Mouse (Mus musculus) neutrophil, adult 5-6 weeks (primary cell): Measurements from ENCODE around the gene Rcc1. TPM values are rescaled to one million over a fixed set of nuclear protein-coding genes. Genes with fewer than 3 reads are reported as not detected.
"Not testable (repeated sequence)": the region's sequence is repeated elsewhere in the genome, so short reads cannot be mapped to it uniquely, and the experiment has no call there.

Experiments
- ATAC-seq: fragments of 151-379, 151-347 bp; 2 replicates; pipeline ENCODE4 v1.8.0; 2017; ENCODE audit warnings: mild to moderate bottlenecking, moderate TSS enrichment; ENCODE audit not compliant: insufficient number of reproducible peaks, poor library complexity, low FRiP score, severe bottlenecking; ENCODE audit errors: extremely low read depth
- total RNA-seq: library from RNA; stranded (forward); fragments of 200-1000 nt; gene quantifications from 2 replicates; pipeline ENCODE4 v1.2.3, GENCODE M21; 2017

Gene Rcc1
- total RNA-seq, 1 experiment from 2014 or later, result 3.3 TPM

- ATAC-seq, result no peak
Observed at GRCm38 (mm10) chr4:132295696-132296390, 57.6 kb downstream of the Rcc1 start.

- no peak for ATAC-seq
Observed at GRCm38 (mm10) chr4:132293682-132294240, 59.6 kb downstream of the Rcc1 start.

- no peak for ATAC-seq
Observed at GRCm38 (mm10) chr4:132292988-132293387, 60.4 kb downstream of the Rcc1 start.

GRCm38 (mm10) chr4:132291624-132292335 is 61.6 kb downstream of the Rcc1 start:
- ATAC-seq, result no peak

- no peak for ATAC-seq
Observed at GRCm38 (mm10) chr4:132291056-132291455, 62.3 kb downstream of the Rcc1 start.

DNA sequence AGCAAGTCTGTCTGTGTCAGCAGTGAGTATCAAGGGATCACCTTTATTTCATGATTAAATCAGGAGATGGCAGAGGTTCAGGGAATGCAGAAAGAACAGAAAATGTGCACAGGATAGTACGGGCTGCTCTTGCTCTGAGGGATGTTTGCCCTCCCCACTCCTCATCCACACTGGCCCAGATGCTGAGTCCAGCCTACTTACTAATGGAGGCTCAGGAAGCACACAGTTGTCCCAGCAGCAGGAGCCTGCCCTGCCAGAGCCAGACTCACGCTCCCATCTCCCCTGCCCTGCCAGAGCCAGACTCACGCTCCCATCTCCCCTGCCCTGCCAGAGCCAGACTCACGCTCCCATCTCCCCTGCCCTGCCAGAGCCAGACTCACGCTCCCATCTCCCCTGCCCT is 64.6 kb downstream of the Rcc1 start:
- not testable (repeated sequence) for ATAC-seq

Other genes with a start within 250 kb of the Rcc1 start
- not detected in 2 replicates for gene Oprd1, start 209.1 kb downstream of the Rcc1 start, total RNA-seq
- 40.9 and 56.7 TPM in 2 replicates for gene Ythdf2, start 141.3 kb downstream of the Rcc1 start, total RNA-seq
- 29.1 and 37.3 TPM in 2 replicates for gene Gmeb1, start 92.0 kb downstream of the Rcc1 start, total RNA-seq
- 28.3 and 47.9 TPM in 2 replicates for gene Taf12, start 79.2 kb downstream of the Rcc1 start, total RNA-seq
- gene Rab42, start 50.2 kb downstream of the Rcc1 start, total RNA-seq, result not detected in 2 replicates
- gene Trnau1ap, start 24.1 kb downstream of the Rcc1 start, total RNA-seq, result 24.9 and 29.7 TPM in 2 replicates
- gene Phactr4, start 68.9 kb upstream of the Rcc1 start, total RNA-seq, result 7.8 and 8.0 TPM in 2 replicates
- 2.9 and 10.1 TPM in 2 replicates for gene Med18, start 110.3 kb upstream of the Rcc1 start, total RNA-seq
- 30.6 and 33.4 TPM in 2 replicates for gene Sesn2, start 156.9 kb upstream of the Rcc1 start, total RNA-seq
- gene Atpif1, start 180.1 kb upstream of the Rcc1 start, total RNA-seq, result 127 and 138 TPM in 2 replicates
- gene Dnajc8, start 181.9 kb upstream of the Rcc1 start, total RNA-seq, result 327 and 337 TPM in 2 replicates
- gene Ptafr, start 210.5 kb upstream of the Rcc1 start, total RNA-seq, result 135 and 136 TPM in 2 replicates